Mouse (Mus musculus) activated CD4-positive, CD25-positive, alpha-beta regulatory T cell (primary cell): Measurements from ENCODE around the gene Cst8. TPM values are rescaled to one million over a fixed set of nuclear protein-coding genes. Genes with fewer than 3 reads are reported as not detected.

Experiments
- polyA plus RNA-seq, 2 experiments: library from polyadenylated mRNA; unstranded; fragments of 100-300 nt; shearing (Covaris generic); gene quantifications; one replicate each; pipeline ENCODE4 v1.2.1; 2017

Cst8 gene
- under 1 TPM in 1 of 2 experiments, not detected in 1; 0.31 TPM for polyA plus RNA-seq

DNA sequence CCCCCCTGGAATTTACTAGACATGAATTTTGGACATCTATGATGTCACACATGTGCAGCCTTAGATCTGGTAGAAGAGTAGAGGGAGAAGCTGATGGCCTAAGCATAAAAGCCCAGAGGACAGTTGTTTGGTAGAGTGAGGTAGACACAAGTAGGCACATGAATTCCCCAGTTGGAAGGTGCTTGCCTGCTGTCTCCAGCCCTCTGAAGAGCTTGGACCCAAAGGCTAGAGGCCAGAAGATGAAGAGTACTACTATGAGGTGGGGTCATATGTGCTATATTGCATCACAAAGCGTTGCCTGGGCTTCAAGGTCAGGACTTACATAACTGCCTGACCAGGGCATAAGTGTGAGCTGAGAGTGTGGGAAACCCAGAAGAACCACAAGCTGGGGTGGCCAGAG, at the start of gene Cst8:
Gene Cst8, plus strand, starts transcription at position 301 of the 400 bp plus-strand sequence.

DNA sequence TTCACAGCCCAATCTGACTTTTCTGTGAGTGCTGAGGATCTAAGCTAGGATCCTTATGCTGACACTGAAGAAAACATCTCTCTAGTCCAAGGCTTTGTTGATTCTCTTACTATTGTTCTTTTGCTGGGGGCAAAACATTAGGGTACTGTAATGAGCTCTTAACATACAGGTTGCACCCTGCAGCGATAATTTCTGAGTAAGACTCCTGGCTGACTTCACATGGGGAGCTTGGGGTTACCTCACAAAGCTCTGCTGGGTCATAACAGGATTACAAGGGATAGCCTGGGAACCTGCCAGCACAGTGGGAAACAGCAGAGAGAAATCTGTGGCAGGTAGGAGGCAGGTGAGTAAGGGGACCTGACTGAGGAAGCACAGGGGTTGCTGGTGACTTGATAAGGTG, 48.5 kb upstream of the Cst8 start, which contains the start of gene Cstl1:
Gene Cstl1, plus strand, starts transcription at position 301 of the 400 bp plus-strand sequence.

DNA sequence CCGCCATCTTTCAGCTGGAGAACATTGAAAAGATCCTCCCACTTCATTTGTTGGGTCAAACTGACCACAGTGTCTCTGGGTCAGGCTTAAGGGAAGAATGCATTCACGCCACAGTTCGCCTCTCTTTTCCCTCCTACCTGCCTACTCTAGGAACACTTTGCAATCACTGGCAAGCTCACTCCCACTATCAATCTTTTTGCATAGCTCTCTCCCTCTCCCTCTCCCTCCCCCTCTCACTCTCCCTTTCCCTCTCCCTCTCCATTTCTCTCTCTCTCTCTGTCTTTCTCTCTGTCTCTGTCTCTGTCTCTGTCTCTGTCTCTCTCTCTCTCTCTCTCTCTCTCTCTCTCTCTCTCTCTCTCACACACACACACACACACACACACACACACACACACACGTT, 27.2 kb upstream of the Cst8 start, which contains the start of gene Cst11:
Gene Cst11, minus strand, starts transcription at position 101 of the 400 bp plus-strand sequence.

DNA sequence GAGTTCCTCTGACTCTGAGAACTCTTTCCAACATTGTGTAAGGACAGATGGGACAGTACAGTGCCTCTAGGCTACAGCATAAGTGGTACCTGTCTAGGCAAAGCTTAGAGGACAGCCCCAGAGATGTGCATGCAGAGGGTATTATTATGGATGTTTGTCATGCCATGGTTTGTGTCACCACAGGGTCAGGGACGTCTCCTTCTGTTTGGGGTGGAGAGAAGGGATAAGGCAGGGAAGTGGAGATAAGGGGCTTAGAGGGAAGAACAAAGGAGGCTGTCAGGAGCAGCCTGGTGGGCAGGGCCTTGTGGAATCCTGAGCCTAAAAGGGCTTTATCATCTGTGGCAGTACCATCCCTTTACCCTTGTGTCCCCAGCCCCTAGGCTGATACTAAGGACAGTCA, 16.9 kb upstream of the Cst8 start, which contains the start of gene 8030411F24Rik:
Gene 8030411F24Rik, plus strand, starts transcription at position 301 of the 400 bp plus-strand sequence.

DNA sequence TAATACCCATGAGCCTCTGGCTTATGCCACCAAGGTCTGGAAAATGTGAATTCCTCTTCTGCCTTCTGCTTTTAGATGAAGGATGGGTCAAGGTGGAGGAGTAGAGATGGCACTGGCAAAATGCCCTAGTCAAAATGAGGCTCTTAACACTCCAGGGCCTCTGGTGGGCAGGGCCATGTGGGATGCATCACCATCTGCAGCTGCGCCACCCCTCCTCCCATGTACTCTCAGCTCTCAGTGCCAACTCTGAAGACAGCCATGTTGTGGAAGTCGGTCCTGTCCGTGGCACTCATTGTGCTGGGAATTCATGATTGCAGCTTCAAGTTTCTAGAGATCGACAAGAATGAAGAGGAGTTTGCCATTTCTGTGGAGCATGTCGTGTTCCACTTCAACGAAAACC, 9.4 kb upstream of the Cst8 start, which contains the start of gene Cst12:
Gene Cst12, plus strand, starts transcription at position 220 of the 400 bp plus-strand sequence.

DNA sequence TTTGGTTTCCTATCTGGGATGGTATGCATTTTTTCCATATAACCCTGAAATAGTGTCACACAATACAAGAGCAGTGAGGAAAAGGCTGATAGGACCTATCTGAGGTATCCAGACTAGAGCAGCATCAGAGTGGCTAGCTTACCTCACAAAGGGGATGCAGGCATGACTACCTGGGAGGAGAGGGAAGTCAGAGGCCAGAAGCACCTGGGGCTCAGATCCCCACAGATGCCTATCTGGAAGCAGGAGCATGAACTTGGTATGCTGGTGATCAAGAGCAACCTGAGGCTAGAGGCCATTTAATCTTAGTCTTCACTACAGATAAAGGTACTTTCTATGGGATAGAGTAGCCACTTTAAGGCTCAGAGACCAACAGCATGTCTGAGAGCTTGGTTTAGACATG, 21.3 kb downstream of the Cst8 start, which contains the start of gene Cst13:
Gene Cst13, plus strand, starts transcription at position 173 of the 400 bp plus-strand sequence.

DNA sequence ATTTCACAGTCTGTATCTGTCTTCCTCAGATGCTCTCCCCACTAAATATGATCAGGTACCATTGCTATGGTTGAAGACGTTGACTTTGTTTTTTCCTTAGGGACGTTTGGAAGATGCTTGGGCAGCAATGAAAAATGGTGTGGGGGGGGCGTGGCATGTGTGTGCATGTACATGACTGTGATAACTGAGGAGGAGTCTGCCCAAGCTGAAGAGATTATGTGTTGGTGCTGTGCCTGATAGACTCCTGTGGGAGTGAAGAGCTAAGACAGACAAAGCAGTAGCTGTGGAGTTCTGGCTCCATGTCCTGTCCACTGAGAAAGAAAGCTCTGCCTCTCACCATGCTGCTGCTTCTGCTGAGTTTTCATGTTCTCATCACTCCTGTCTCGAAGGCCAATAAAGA, 36.3 kb downstream of the Cst8 start, which contains the start of gene Cst9:
Gene Cst9, plus strand, starts transcription at position 236 of the 400 bp plus-strand sequence.

Other genes starting within 250 kb of the Cst8 start
- 10 to 100 TPM; 56.5 to 77.7 TPM for gene Nxt1, start 126.2 kb upstream of the Cst8 start, polyA plus RNA-seq
- 10 to 100 TPM in 1 of 2 experiments, 1 to 10 TPM in 1; 9.3 to 13.4 TPM for gene Gzf1, start 117.8 kb upstream of the Cst8 start, polyA plus RNA-seq
- under 1 TPM in 1 of 2 experiments, not detected in 1; 0.77 TPM for gene Napb, start 66.3 kb upstream of the Cst8 start, polyA plus RNA-seq
- not detected for gene Cstl1, start 48.4 kb upstream of the Cst8 start, polyA plus RNA-seq
- gene Cst11, start 27.3 kb upstream of the Cst8 start, polyA plus RNA-seq = not detected
- gene 8030411F24Rik, start 16.8 kb upstream of the Cst8 start, polyA plus RNA-seq = not detected
- gene Cst12, start 9.4 kb upstream of the Cst8 start, polyA plus RNA-seq = not detected
- not detected for gene Cst13, start 21.3 kb downstream of the Cst8 start, polyA plus RNA-seq
- not detected for gene Cst9, start 36.4 kb downstream of the Cst8 start, polyA plus RNA-seq
- gene 9230104L09Rik, start 66.3 kb downstream of the Cst8 start, polyA plus RNA-seq = not detected
- gene Cst3, start 76.9 kb downstream of the Cst8 start, polyA plus RNA-seq = 100 to 1,000 TPM; 165 to 173 TPM
- gene Gm1330, start 204.5 kb downstream of the Cst8 start, polyA plus RNA-seq = not detected
- gene Gm10750, start 218.5 kb downstream of the Cst8 start, polyA plus RNA-seq = not detected